Mouse (Mus musculus) lung, postnatal 0 days (tissue): ENCODE results near the gene Klhdc10.

Experiments used
- CTCF ChIP-seq: IDR thresholded peaks from 2 replicates; pipeline ENCODE4 v1.5.1; 2016; ENCODE audit warnings: antibody characterized with exemption, mild to moderate bottlenecking
- EP300 ChIP-seq: IDR thresholded peaks from 2 replicates; pipeline ENCODE4 v1.6.1; 2016; ENCODE audit warnings: antibody characterized with exemption, mild to moderate bottlenecking, control low read depth

DNA sequence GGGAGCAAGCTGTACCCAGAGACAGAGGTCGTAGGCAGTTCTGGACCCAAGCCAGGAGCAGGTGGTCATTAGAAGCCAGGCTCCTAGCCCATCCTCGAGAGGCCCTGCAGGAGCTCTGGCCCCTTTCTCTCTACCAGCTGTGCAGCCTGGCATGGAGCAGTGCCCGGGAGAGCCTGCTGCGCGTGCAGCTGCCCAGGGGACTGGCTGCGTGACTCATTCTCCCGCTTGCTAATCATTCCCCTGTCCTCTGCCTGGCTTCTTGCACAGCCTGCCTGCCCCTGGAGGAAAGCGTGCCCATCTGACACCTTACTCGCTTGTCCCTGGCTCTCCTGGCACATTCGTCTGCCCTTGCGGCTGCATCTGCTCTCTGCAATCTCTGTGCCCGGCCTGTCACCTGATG is 67.7 kb downstream of the Klhdc10 start:
- TF ChIP-seq CTCF = no peak
- TF ChIP-seq EP300 = no peak
